Mouse (Mus musculus): ENCODE measurements around the gene Smco4. TPM values are rescaled to one million over a fixed set of nuclear protein-coding genes. Genes with fewer than 3 reads are reported as not detected.

Gene Smco4
- total and polyA plus RNA-seq, 3 experiments = 16.5 to 25.8 (median 24.9) TPM

DNA sequence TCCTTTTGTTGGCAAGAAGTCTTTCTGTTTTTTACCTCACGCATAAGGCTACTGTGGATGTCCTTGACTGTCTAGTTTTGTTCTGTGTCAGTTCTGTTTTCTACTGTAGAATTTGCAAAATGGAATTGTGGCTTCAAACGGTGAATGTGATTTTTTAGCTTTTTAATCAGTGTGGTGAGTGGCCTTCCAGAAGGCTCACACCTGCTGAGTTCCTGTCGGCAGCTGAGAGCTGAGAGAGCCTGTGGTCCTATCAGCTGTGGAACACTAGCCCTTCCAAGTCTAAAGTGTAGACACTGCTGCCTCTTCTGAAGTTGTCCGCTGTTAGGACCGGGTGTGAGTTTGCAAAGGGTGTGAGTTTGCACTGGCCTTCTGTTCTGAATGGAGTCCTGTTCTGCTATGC lies 29.7 kb downstream of the Smco4 start:
- H3K4me3 ChIP-seq = no peak overlapping the region
- H3K27ac ChIP-seq = peak overlapping the region; percentile 1; the same call in 1 of the 2 replicates
- H3K9ac ChIP-seq (ENCODE audit: low read depth, low read length) = no peak overlapping the region
- no peak for DNase-seq
- no peaks in the 10 kb centered on the region for H3K27me3 ChIP-seq (ENCODE audit: control insufficient read depth, insufficient read depth, low read length)
- 42% methylated on average over 5 of the region's 5 CpGs for WGBS
- H3K36me3 ChIP-seq (ENCODE audit: control insufficient read depth, insufficient read depth, low read length) = peaks cover 18% of the 10 kb centered on the region
- 0 out of 2 replicates have a peak, but pooled peaks cover under 1% of the 10 kb centered on the region for H3K79me2 ChIP-seq (replicated peaks; ENCODE audit: control insufficient read depth, insufficient read depth, low read length)
- no peak for TF ChIP-seq POLR2A (IDR thresholded peaks at IDR 0.05; ENCODE audit: insufficient read depth, low read depth, low read length)
- no peak for TF ChIP-seq CTCF (IDR thresholded peaks at IDR 0.05)
- no peak for TF ChIP-seq EP300 (IDR thresholded peaks at IDR 0.05; ENCODE audit: insufficient read depth, low read depth, low read length)
- peaks cover 41% of the 10 kb centered on the region for H3K4me1 ChIP-seq (ENCODE audit: control insufficient read depth, insufficient read depth, low read length)
- intact Hi-C loops (cut with DNase I) = no loop called here

DNA sequence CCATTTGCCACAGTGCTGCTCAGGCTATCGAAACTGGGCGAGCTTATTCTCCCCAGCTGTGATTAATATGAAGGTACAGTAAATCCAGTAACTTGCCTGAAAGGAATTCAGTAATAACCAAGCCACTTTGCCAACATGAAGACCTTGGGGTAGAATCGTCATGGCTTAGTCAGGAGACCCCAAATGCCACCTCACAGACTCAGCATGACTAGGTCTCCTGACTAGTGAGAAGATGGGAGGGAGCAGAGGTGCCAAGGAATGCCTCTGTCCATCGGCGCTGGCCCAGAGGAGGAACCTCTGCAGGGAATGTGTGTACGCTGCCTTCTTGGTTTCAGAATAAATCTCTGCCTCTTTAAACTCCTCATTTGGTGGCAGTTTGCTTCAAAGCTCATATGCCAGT lies 30.4 kb downstream of the Smco4 start:
- DNase-seq = no peak
- no peak overlapping the region for H3K9ac ChIP-seq (ENCODE audit: low read depth, low read length)
- TF ChIP-seq CTCF (IDR thresholded peaks at IDR 0.05) (no peak), POLR2A (IDR thresholded peaks at IDR 0.05; ENCODE audit: insufficient read depth, low read depth, low read length) (no peak), EP300 (IDR thresholded peaks at IDR 0.05; ENCODE audit: insufficient read depth, low read depth, low read length) (no peak)
- WGBS = 78% methylated on average over 6 of the region's 6 CpGs
- H3K27me3 ChIP-seq (ENCODE audit: control insufficient read depth, insufficient read depth, low read length) = no peaks in the 10 kb centered on the region
- peaks cover 17% of the 10 kb centered on the region; the same call in 1 of the 2 replicates for H3K36me3 ChIP-seq (ENCODE audit: control insufficient read depth, insufficient read depth, low read length)
- intact Hi-C loops (cut with DNase I) = loop anchor here (2.0 kb wide), 1 partner anchor 17 kb away; no protein-coding TSS in a partner anchor
- peak overlapping the region; percentile 29 for H3K27ac ChIP-seq
- no peaks in the 10 kb centered on the region for H3K79me2 ChIP-seq (replicated peaks; ENCODE audit: control insufficient read depth, insufficient read depth, low read length)
- H3K4me3 ChIP-seq = no peak overlapping the region
- H3K4me1 ChIP-seq (ENCODE audit: control insufficient read depth, insufficient read depth, low read length) = peaks cover 35% of the 10 kb centered on the region

DNA sequence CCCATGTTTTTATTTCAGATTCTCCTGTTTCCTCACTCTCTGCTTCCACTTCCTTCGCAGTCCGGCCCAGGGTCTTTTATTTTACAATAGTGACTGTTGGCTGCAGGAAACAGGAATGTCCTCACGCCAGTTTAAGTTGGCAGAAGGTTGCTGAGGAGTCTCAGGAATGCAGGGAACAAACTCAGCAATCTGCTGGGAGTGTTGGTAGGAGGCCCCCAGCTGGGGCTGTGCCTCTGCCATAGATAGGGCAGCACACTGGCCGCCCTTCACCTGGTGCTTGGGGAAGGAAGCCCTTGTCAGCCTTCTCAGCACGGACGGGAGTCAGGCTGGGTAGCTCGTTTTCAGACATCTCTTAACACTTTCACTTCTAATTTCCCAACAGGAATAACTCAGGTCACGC lies 32.0 kb downstream of the Smco4 start:
- peaks cover 44% of the 10 kb centered on the region for H3K4me1 ChIP-seq (ENCODE audit: control insufficient read depth, insufficient read depth, low read length)
- peak overlapping the region; percentile 74 for H3K27ac ChIP-seq
- TF ChIP-seq CTCF (IDR thresholded peaks at IDR 0.05) = no peak
- TF ChIP-seq EP300 (IDR thresholded peaks at IDR 0.05; ENCODE audit: insufficient read depth, low read depth, low read length) = 0 out of 2 replicates have a peak, but pooled peaks have one; percentile 21
- TF ChIP-seq POLR2A (IDR thresholded peaks at IDR 0.05; ENCODE audit: insufficient read depth, low read depth, low read length) = 0 out of 2 replicates have a peak, but pooled peaks have one; percentile 12
- H3K36me3 ChIP-seq (ENCODE audit: control insufficient read depth, insufficient read depth, low read length) = peaks cover 24% of the 10 kb centered on the region
- no peaks in the 10 kb centered on the region for H3K27me3 ChIP-seq (ENCODE audit: control insufficient read depth, insufficient read depth, low read length)
- 34% methylated on average over 8 of the region's 8 CpGs for WGBS
- DNase-seq = peak in 1 of 2 experiments; percentile 38
- H3K79me2 ChIP-seq (replicated peaks; ENCODE audit: control insufficient read depth, insufficient read depth, low read length) = no peaks in the 10 kb centered on the region; the same call in 1 of the 2 replicates
- H3K4me3 ChIP-seq = peak overlapping the region; percentile 23
- intact Hi-C loops (cut with DNase I) = loop anchor here (2.0 kb wide), 1 partner anchor 18 kb away; no protein-coding TSS in a partner anchor
- peak overlapping the region; percentile 33 for H3K9ac ChIP-seq (ENCODE audit: low read depth, low read length)

DNA sequence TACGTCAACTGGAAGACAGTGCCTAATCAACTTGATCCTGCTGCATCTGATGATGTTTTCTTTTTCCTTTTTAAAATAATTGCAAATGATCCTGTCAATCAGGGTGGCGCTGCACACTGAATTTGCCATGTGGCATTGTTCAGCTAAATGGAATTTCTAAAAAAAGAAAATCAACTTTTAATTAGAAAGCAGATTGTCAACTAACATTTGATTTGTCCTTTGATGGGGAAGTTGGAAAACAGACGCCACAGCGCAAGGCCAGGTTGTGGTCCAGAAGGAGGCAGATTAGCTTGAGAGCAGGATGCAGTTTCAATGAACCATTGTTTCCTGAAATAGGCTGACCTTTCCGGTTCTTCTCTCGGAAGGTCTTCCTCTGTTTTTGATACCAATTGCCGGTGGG lies 33.3 kb downstream of the Smco4 start:
- H3K4me3 ChIP-seq = no peak overlapping the region
- DNase-seq = no peak
- H3K9ac ChIP-seq (ENCODE audit: low read depth, low read length) = no peak overlapping the region
- WGBS = 51% methylated on average over 7 of the region's 7 CpGs
- H3K27ac ChIP-seq = peak overlapping the region; percentile 74
- TF ChIP-seq CTCF (IDR thresholded peaks at IDR 0.05) (peak; percentile 7; the same call in 1 of the 2 replicates), EP300 (IDR thresholded peaks at IDR 0.05; ENCODE audit: insufficient read depth, low read depth, low read length) (peak; percentile 94), POLR2A (IDR thresholded peaks at IDR 0.05; ENCODE audit: insufficient read depth, low read depth, low read length) (0 out of 2 replicates have a peak, but pooled peaks have one; percentile 41)
- no peaks in the 10 kb centered on the region for H3K27me3 ChIP-seq (ENCODE audit: control insufficient read depth, insufficient read depth, low read length)
- peaks cover 42% of the 10 kb centered on the region for H3K4me1 ChIP-seq (ENCODE audit: control insufficient read depth, insufficient read depth, low read length)
- intact Hi-C loops (cut with DNase I) = no loop called here
- no peaks in the 10 kb centered on the region; the same call in 1 of the 2 replicates for H3K79me2 ChIP-seq (replicated peaks; ENCODE audit: control insufficient read depth, insufficient read depth, low read length)
- H3K36me3 ChIP-seq (ENCODE audit: control insufficient read depth, insufficient read depth, low read length) = peaks cover 19% of the 10 kb centered on the region

DNA sequence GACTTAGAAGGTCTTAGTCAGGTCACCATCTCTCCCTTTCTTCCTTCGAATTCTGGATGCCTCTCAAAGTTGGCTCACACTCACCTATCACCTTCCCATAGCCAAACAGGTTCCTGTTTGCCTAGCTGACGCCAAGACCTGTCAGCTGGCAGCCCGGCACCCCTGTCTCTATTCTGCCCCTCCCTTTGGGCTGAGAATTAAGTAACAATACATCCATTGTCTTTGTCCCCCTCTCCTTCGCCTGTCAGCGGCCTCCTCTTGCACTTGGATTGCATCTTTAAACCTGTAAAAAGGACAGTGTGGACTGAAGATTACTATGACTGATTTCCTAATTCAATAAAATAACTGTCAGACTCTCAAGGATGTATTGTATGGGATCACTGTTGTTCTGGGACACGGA lies 34.6 kb downstream of the Smco4 start:
- TF ChIP-seq EP300 (IDR thresholded peaks at IDR 0.05; ENCODE audit: insufficient read depth, low read depth, low read length) (no peak), CTCF (IDR thresholded peaks at IDR 0.05) (no peak), POLR2A (IDR thresholded peaks at IDR 0.05; ENCODE audit: insufficient read depth, low read depth, low read length) (no peak)
- DNase-seq = no peak
- Histone ChIP-seq H3K4me3 (no peak overlapping the region), H3K27ac (peak overlapping the region; percentile 51), H3K27me3 (ENCODE audit: control insufficient read depth, insufficient read depth, low read length) (no peaks in the 10 kb centered on the region), H3K9ac (ENCODE audit: low read depth, low read length) (no peak overlapping the region), H3K79me2 (replicated peaks; ENCODE audit: control insufficient read depth, insufficient read depth, low read length) (no peaks in the 10 kb centered on the region; the same call in 1 of the 2 replicates), H3K36me3 (ENCODE audit: control insufficient read depth, insufficient read depth, low read length) (peaks cover 15% of the 10 kb centered on the region), H3K4me1 (ENCODE audit: control insufficient read depth, insufficient read depth, low read length) (peaks cover 38% of the 10 kb centered on the region)
- 44% methylated on average over 6 of the region's 6 CpGs for WGBS
- intact Hi-C loops (cut with DNase I) = no loop called here

DNA sequence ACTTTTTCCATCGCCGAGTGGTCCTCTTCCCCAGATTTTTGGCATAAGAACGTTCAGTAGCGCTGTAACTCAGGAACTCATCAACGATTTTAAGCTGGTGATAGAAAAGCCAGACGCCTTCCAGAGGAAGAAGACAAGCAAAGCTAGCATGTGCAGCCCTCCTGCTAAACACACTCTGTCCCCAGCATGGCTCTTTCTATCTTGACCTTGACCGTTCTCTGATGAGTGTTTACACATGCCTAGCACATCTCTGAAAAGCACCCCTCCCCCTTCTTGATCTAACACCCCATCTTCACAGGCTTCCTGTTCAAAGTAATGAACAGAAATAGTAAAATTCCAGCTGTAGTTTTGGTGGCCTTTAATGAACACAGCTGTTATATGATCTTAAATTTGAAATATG lies 35.1 kb downstream of the Smco4 start:
- Histone ChIP-seq H3K36me3 (ENCODE audit: control insufficient read depth, insufficient read depth, low read length) (peaks cover 17% of the 10 kb centered on the region), H3K27ac (peak overlapping the region; percentile 51), H3K4me3 (no peak overlapping the region), H3K27me3 (ENCODE audit: control insufficient read depth, insufficient read depth, low read length) (no peaks in the 10 kb centered on the region), H3K4me1 (ENCODE audit: control insufficient read depth, insufficient read depth, low read length) (peaks cover 37% of the 10 kb centered on the region), H3K79me2 (replicated peaks; ENCODE audit: control insufficient read depth, insufficient read depth, low read length) (no peaks in the 10 kb centered on the region; the same call in 1 of the 2 replicates), H3K9ac (ENCODE audit: low read depth, low read length) (no peak overlapping the region)
- WGBS = 41% methylated on average over 7 of the region's 7 CpGs
- no peak for DNase-seq
- intact Hi-C loops (cut with DNase I) = no loop called here
- TF ChIP-seq POLR2A (IDR thresholded peaks at IDR 0.05; ENCODE audit: insufficient read depth, low read depth, low read length) (0 out of 2 replicates have a peak, but pooled peaks have one; percentile 14), CTCF (IDR thresholded peaks at IDR 0.05) (no peak), EP300 (IDR thresholded peaks at IDR 0.05; ENCODE audit: insufficient read depth, low read depth, low read length) (0 out of 2 replicates have a peak, but pooled peaks have one; percentile 47)

Measured in heart, adult 2 months (tissue).